ENCODE assay signal across 8 mouse cellular contexts in the genomic region with DNA sequence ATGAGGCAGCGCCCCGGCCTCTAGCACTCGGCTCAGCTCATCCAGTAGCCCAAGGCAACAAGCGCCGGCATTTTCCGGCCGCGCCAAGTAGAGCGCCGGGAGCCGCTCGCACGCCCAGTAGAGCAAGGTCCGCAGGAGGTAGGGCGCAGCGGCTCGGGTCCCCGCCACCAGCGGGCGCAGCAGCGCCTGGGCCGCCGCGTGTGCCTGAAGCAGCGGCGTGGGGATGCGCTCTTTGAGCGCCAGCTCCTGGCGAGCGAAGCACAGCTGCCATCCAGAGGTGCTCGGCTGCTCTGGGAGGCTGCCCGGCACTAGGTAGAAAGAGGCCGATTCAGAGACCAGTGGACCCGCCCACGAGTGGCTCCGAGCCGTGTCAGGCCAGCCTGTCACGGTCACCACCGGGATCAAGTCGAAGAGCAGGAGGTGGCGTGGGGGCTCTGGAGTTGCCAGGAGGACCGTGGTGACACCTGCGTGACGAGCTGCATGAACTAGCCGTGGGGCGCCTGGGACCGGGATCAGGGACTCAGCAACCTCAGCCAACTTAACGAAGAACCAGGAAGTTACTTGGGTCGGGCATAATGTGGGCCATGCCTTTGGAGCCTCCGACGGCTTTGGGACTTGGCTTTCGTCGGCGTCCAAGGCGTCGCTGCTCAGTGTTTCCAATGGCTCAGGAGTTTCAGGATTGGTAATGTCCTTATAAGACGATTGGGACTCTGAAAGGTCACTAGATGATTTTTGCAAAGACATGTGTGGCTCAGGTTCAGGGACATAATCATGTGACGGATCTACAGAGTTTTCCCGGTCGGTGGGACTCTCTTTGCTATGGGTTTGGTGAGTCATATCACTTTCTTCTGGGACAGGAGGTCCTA. TPM values are rescaled to one million over a fixed set of nuclear protein-coding genes. Genes with fewer than 3 reads are reported as not detected.
DNase-seq lines count a peak whose midpoint lies in the region; ATAC-seq lines count a peak whose summit lies in the region.

No protein-coding gene starts in this region.

- peak overlapping the region; percentile 64 for H3K9ac ChIP-seq in intestine, embryonic 15.5 days
- H3K9ac ChIP-seq in limb, embryonic 12.5 days (replicated peaks): peak overlapping the region; percentile 52
- H3K9ac ChIP-seq in midbrain, embryonic 12.5 days (replicated peaks): peak overlapping the region; percentile 69

- H3K4me3 ChIP-seq in intestine, embryonic 15.5 days (replicated peaks): peak overlapping the region; percentile 51
- peak overlapping the region; percentile 57 for H3K4me3 ChIP-seq in limb, embryonic 12.5 days (replicated peaks)
- H3K4me3 ChIP-seq in midbrain, embryonic 12.5 days: peak overlapping the region; percentile 58

- DNase-seq in cerebellum, adult 18-20 months: peak; percentile 50 to 65
- DNase-seq in cerebellum, adult 11 months: no peak
- DNase-seq in embryo, embryonic 11 days: peak; percentile 89
- peak; percentile 55 to 71 for DNase-seq in gastrocnemius, postnatal 4 days (ENCODE audit: low spot score in 2 of 2)
- peak; percentile 62 for DNase-seq in right cerebral cortex, postnatal 4 days

- H3K4me1 ChIP-seq in intestine, embryonic 15.5 days (replicated peaks): peaks cover 57% of the 10 kb centered on the region
- H3K4me1 ChIP-seq in limb, embryonic 12.5 days (replicated peaks): peaks cover 58% of the 10 kb centered on the region
- peaks cover 61% of the 10 kb centered on the region for H3K4me1 ChIP-seq in midbrain, embryonic 12.5 days

- peak; percentile 79 for ATAC-seq in intestine, embryonic 15.5 days
- peak; percentile 40 for ATAC-seq in limb, embryonic 12.5 days (ENCODE audit: insufficient number of reproducible peaks, insufficient read depth, low FRiP score, low TSS enrichment, low read depth)
- peak; percentile 35; the same call in 1 of the 2 replicates for ATAC-seq in midbrain, embryonic 12.5 days (ENCODE audit: low FRiP score, low read depth)

- H3K27ac ChIP-seq in intestine, embryonic 15.5 days: peak overlapping the region; percentile 79
- no peak overlapping the region for H3K27ac ChIP-seq in limb, embryonic 12.5 days
- H3K27ac ChIP-seq in midbrain, embryonic 12.5 days (replicated peaks): peak overlapping the region; percentile 35

- H3K36me3 ChIP-seq in intestine, embryonic 15.5 days: no peaks in the 10 kb centered on the region
- no peaks in the 10 kb centered on the region for H3K36me3 ChIP-seq in limb, embryonic 12.5 days
- H3K36me3 ChIP-seq in midbrain, embryonic 12.5 days: no peaks in the 10 kb centered on the region

- peak overlapping the region; percentile 98 for H3K4me2 ChIP-seq in intestine, embryonic 15.5 days (replicated peaks)
- H3K4me2 ChIP-seq in limb, embryonic 12.5 days: peak overlapping the region; percentile 92
- H3K4me2 ChIP-seq in midbrain, embryonic 12.5 days (replicated peaks): peak overlapping the region; percentile 96

- H3K9me3 ChIP-seq in intestine, embryonic 15.5 days: no peaks in the 10 kb centered on the region
- H3K9me3 ChIP-seq in limb, embryonic 12.5 days: peaks cover 9% of the 10 kb centered on the region
- no peaks in the 10 kb centered on the region for H3K9me3 ChIP-seq in midbrain, embryonic 12.5 days

- 2% methylated on average over 60 of the region's 60 CpGs for WGBS in intestine, embryonic 15.5 days
- 2% methylated on average over 60 of the region's 60 CpGs for WGBS in limb, embryonic 12.5 days
- WGBS in midbrain, embryonic 12.5 days: 1% methylated on average over 58 of the region's 60 CpGs

- peaks cover 7% of the 10 kb centered on the region; the same call in 1 of the 2 replicates for H3K27me3 ChIP-seq in intestine, embryonic 15.5 days (replicated peaks)
- H3K27me3 ChIP-seq in limb, embryonic 12.5 days: peaks cover 90% of the 10 kb centered on the region
- H3K27me3 ChIP-seq in midbrain, embryonic 12.5 days: peaks cover 68% of the 10 kb centered on the region

RNA-seq across cellular contexts. Expression of a gene that starts 1.4 kb away (rescaled TPM):
- not detected for total RNA-seq in gastrocnemius, postnatal 4 days (2021)
- 31.2 and 31.4 TPM in 2 replicates for polyA plus RNA-seq in intestine, embryonic 15.5 days (2015; fragmentation: Nextera tagmentation; extraction: Ambion mirVana)
- 1.6 and 1.8 TPM in 2 replicates for polyA plus RNA-seq in limb, embryonic 12.5 days (2016; fragmentation: Nextera tagmentation; extraction: Ambion mirVana)
- polyA plus RNA-seq in midbrain, embryonic 12.5 days (2016; fragmentation: Nextera tagmentation; extraction: Ambion mirVana): 0.42 and 1.2 TPM in 2 replicates

RNA-seq across cellular contexts. Expression of a gene that starts 2.4 kb away (rescaled TPM):
- 10 to 100 TPM; 10.1 to 13.8 TPM for total RNA-seq in gastrocnemius, postnatal 4 days (2021)
- polyA plus RNA-seq in intestine, embryonic 15.5 days (2015; fragmentation: Nextera tagmentation; extraction: Ambion mirVana): 1.2 and 1.4 TPM in 2 replicates
- 1.2 and 1.5 TPM in 2 replicates for polyA plus RNA-seq in limb, embryonic 12.5 days (2016; fragmentation: Nextera tagmentation; extraction: Ambion mirVana)
- polyA plus RNA-seq in midbrain, embryonic 12.5 days (2016; fragmentation: Nextera tagmentation; extraction: Ambion mirVana): 2.7 and 2.9 TPM in 2 replicates

RNA-seq across cellular contexts. Expression of a gene that starts 8.3 kb away (rescaled TPM):
- 100 to 1,000 TPM in 1 of 2 experiments, 10 to 100 TPM in 1; 95.1 to 110 TPM for total RNA-seq in gastrocnemius, postnatal 4 days (2021)
- 3.5 and 4.3 TPM in 2 replicates for polyA plus RNA-seq in intestine, embryonic 15.5 days (2015; fragmentation: Nextera tagmentation; extraction: Ambion mirVana)
- polyA plus RNA-seq in limb, embryonic 12.5 days (2016; fragmentation: Nextera tagmentation; extraction: Ambion mirVana): 15.4 and 17.1 TPM in 2 replicates
- 1.3 and 1.7 TPM in 2 replicates for polyA plus RNA-seq in midbrain, embryonic 12.5 days (2016; fragmentation: Nextera tagmentation; extraction: Ambion mirVana)

RNA-seq across cellular contexts. Expression of a gene that starts 11.1 kb away (rescaled TPM):
- total RNA-seq in gastrocnemius, postnatal 4 days (2021): not detected
- not detected in 2 replicates for polyA plus RNA-seq in intestine, embryonic 15.5 days (2015; fragmentation: Nextera tagmentation; extraction: Ambion mirVana)
- polyA plus RNA-seq in limb, embryonic 12.5 days (2016; fragmentation: Nextera tagmentation; extraction: Ambion mirVana): not detected in 2 replicates
- not detected in 2 replicates for polyA plus RNA-seq in midbrain, embryonic 12.5 days (2016; fragmentation: Nextera tagmentation; extraction: Ambion mirVana)

RNA-seq across cellular contexts. Expression of a gene that starts 14.2 kb away (rescaled TPM):
- total RNA-seq in gastrocnemius, postnatal 4 days (2021): not detected
- not detected in 2 replicates for polyA plus RNA-seq in intestine, embryonic 15.5 days (2015; fragmentation: Nextera tagmentation; extraction: Ambion mirVana)
- polyA plus RNA-seq in limb, embryonic 12.5 days (2016; fragmentation: Nextera tagmentation; extraction: Ambion mirVana): not detected in 2 replicates
- polyA plus RNA-seq in midbrain, embryonic 12.5 days (2016; fragmentation: Nextera tagmentation; extraction: Ambion mirVana): not detected in 2 replicates

Comparison
In these comparisons a context has a peak if more than half of its experiments do, and no peak if none do; other contexts are left out.
1. RNA of a gene that starts 1.4 kb away (polyA plus RNA-seq): 31.2 to 31.4 TPM in intestine, embryonic 15.5 days; 1.6 to 1.8 TPM in limb, embryonic 12.5 days and 0.42 to 1.2 TPM in midbrain, embryonic 12.5 days; every median in the first group is over 10 times any median in the second.
2. Peak in every context shown above with its lines, with median percentiles within 50 percentile points of each other: ATAC-seq, H3K4me2 ChIP-seq, H3K4me3 ChIP-seq and H3K9ac ChIP-seq.